9 mouse cellular contexts compared by ENCODE assay signal in the genomic region with DNA sequence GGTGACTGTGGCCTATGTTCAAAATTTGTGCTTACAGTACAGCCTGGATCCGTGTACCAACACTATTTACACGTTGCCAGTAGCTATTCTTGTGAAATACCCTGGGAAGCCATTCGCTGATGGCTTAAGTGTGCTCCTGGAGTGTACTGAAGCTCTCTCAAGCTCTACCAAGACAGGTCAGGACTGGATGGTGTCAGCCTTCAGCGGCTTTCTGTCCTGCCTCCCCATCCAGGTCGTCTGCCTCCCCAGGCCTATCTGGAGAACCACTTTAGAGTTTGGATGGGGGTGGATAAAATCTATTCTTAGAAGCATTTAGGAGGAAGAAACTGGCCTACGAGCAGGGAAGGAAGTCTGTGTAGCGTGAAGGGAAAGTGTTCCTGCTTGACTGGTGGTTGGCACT. TPM values are rescaled to one million over a fixed set of nuclear protein-coding genes. Genes with fewer than 3 reads are reported as not detected.
DNase-seq lines count a peak whose midpoint lies in the region; ATAC-seq and TF ChIP-seq lines count a peak whose summit lies in the region.
"Had no signal": no experiment of that assay in that cellular context is flagged by ENCODE, and none has a peak within 500 bp of the region (broad histone marks: within the 10 kb centered on the region; RNA-seq: fewer than 3 reads in every experiment).

No protein-coding gene starts in this region.

- TF ChIP-seq POLR2A in ES-Bruce4 (IDR thresholded peaks at IDR 0.05; ENCODE audit: insufficient read depth, low read length), result no peak

- WGBS in heart, embryonic 11.5 days (ENCODE audit: insufficient replicate concordance), result 27% methylated on average over 7 of the region's 7 CpGs
- 25% methylated on average over 7 of the region's 7 CpGs for WGBS in liver, postnatal 0 days (ENCODE audit: insufficient replicate concordance)

- H3K27me3 ChIP-seq in ES-Bruce4 (ENCODE audit: control insufficient read depth, insufficient read depth, low read length, poor library complexity, severe bottlenecking), result no peaks in the 10 kb centered on the region
- H3K27me3 ChIP-seq in heart, embryonic 11.5 days (ENCODE audit: control insufficient read depth, insufficient read depth, low read length), result peaks cover 26% of the 10 kb centered on the region
- peaks cover 23% of the 10 kb centered on the region for H3K27me3 ChIP-seq in liver, postnatal 0 days (ENCODE audit: insufficient read depth, low read length)

- no peak for TF ChIP-seq EP300 in ES-Bruce4 (IDR thresholded peaks at IDR 0.05; ENCODE audit: insufficient read depth, low read depth, low read length)
- no peak for TF ChIP-seq EP300 in liver, postnatal 0 days (IDR thresholded peaks at IDR 0.05; ENCODE audit: low read depth)

- TF ChIP-seq CTCF in ES-Bruce4 (IDR thresholded peaks at IDR 0.05; ENCODE audit: low read depth, low read length), result no peak
- no peak for TF ChIP-seq CTCF in liver, postnatal 0 days (IDR thresholded peaks at IDR 0.05; ENCODE audit: low read depth)

- peaks cover 3% of the 10 kb centered on the region for H3K4me1 ChIP-seq in ES-Bruce4 (ENCODE audit: control insufficient read depth, insufficient read depth, low read length)
- H3K4me1 ChIP-seq in heart, embryonic 11.5 days (ENCODE audit: control insufficient read depth, insufficient read depth, low read length), result peaks cover 14% of the 10 kb centered on the region
- H3K4me1 ChIP-seq in liver, postnatal 0 days (ENCODE audit: insufficient read depth), result peaks cover 30% of the 10 kb centered on the region

- H3K4me2 ChIP-seq in heart, embryonic 11.5 days, result peak overlapping the region; percentile 97
- peak overlapping the region; percentile 88; the same call in 1 of the 2 replicates for H3K4me2 ChIP-seq in liver, postnatal 0 days (ENCODE audit: low read depth, low read length)

- H3K27ac ChIP-seq in ES-Bruce4 (ENCODE audit: insufficient read depth, low read length), result no peak overlapping the region
- 0 out of 2 replicates have a peak overlapping the region, but pooled peaks have one; percentile 50 for H3K27ac ChIP-seq in heart, embryonic 11.5 days (ENCODE audit: low read depth, low read length)
- H3K27ac ChIP-seq in liver, postnatal 0 days (ENCODE audit: low read depth), result peak overlapping the region; percentile 69

- intact Hi-C loops in heart, postnatal 14 days (cut with DNase I), result no loop called here

- no peaks in the 10 kb centered on the region for H3K36me3 ChIP-seq in ES-Bruce4 (ENCODE audit: control insufficient read depth, insufficient read depth, low read length, poor library complexity, severe bottlenecking)
- H3K36me3 ChIP-seq in heart, embryonic 11.5 days (ENCODE audit: control insufficient read depth, insufficient read depth, low read length), result no peaks in the 10 kb centered on the region
- no peaks in the 10 kb centered on the region for H3K36me3 ChIP-seq in liver, postnatal 0 days (replicated peaks; ENCODE audit: insufficient read depth, low read length)

- H3K9me3 ChIP-seq in ES-Bruce4 (replicated peaks; ENCODE audit: control insufficient read depth, insufficient read depth, low read length, poor library complexity, severe bottlenecking), result no peaks in the 10 kb centered on the region
- no peaks in the 10 kb centered on the region for H3K9me3 ChIP-seq in heart, embryonic 11.5 days (replicated peaks; ENCODE audit: control insufficient read depth, low read length)
- no peaks in the 10 kb centered on the region for H3K9me3 ChIP-seq in liver, postnatal 0 days (ENCODE audit: low read length)

- no peak overlapping the region for H3K4me3 ChIP-seq in ES-Bruce4 (ENCODE audit: low read depth, low read length)
- no peak overlapping the region for H3K4me3 ChIP-seq in heart, embryonic 11.5 days (ENCODE audit: low read depth, low read length)
- H3K4me3 ChIP-seq in liver, postnatal 0 days (ENCODE audit: low read depth, low read length), result no peak overlapping the region

- peak; percentile 46 to 50 for DNase-seq in heart, adult 18-20 months
- DNase-seq in heart, postnatal 14 days, result no peak
- no peak for DNase-seq in liver, postnatal 0 days
- DNase-seq in embryo, embryonic 10.5 days (ENCODE audit: low spot score), result no peak
- no peak for DNase-seq in layer of hippocampus, adult 11-12 months (ENCODE audit: low spot score)
- no peak for DNase-seq in gastrocnemius, adult 8-10 months (ENCODE audit: low spot score in 2 of 2)

- H3K9ac ChIP-seq in ES-Bruce4 (ENCODE audit: low read depth, poor library complexity, severe bottlenecking), result peak overlapping the region; percentile 76
- no peak overlapping the region for H3K9ac ChIP-seq in heart, embryonic 11.5 days (ENCODE audit: low read depth, low read length)
- H3K9ac ChIP-seq in liver, postnatal 0 days (replicated peaks), result peak overlapping the region; percentile 67

- ATAC-seq in heart, embryonic 11.5 days (replicated peaks; ENCODE audit: insufficient number of reproducible peaks, low FRiP score, low TSS enrichment), result no peak
- peak; percentile 6; the same call in 1 of the 2 replicates for ATAC-seq in liver, postnatal 0 days

RNA-seq across cellular contexts. Expression of gene Ltb4r2, which starts 1.9 kb away (rescaled TPM):
- total RNA-seq in heart, adult 18-20 months (2021), result under 1 TPM; 0.21 to 0.25 TPM
- under 1 TPM; 0.12 to 0.17 TPM for total RNA-seq in heart, postnatal 14 days (2021)
- polyA plus RNA-seq in ES-Bruce4 (2011; ENCODE audit: insufficient read depth, insufficient read length, low read depth, missing spikeins), result 5.3 and 6.8 TPM in 2 replicates
- polyA plus RNA-seq in heart, embryonic 11.5 days (2014; fragmentation: Nextera tagmentation; extraction: Ambion mirVana), result 0.16 and 1.0 TPM in 2 replicates
- 1.8 and 2.1 TPM in 2 replicates for polyA plus RNA-seq in liver, postnatal 0 days (2015; fragmentation: Nextera tagmentation; extraction: Ambion mirVana)
- total RNA-seq in gastrocnemius, adult 8-10 months (2022), result not detected

RNA-seq across cellular contexts. Expression of gene Ltb4r1, which starts 2.6 kb away (rescaled TPM):
- under 1 TPM; 0.25 to 0.41 TPM for total RNA-seq in heart, adult 18-20 months (2021)
- total RNA-seq in heart, postnatal 14 days (2021), result under 1 TPM; 0.37 to 0.60 TPM
- 2.6 and 3.0 TPM in 2 replicates for polyA plus RNA-seq in ES-Bruce4 (2011; ENCODE audit: insufficient read depth, insufficient read length, low read depth, missing spikeins)
- polyA plus RNA-seq in heart, embryonic 11.5 days (2014; fragmentation: Nextera tagmentation; extraction: Ambion mirVana), result 0.11 and 0.21 TPM in 2 replicates
- polyA plus RNA-seq in liver, postnatal 0 days (2015; fragmentation: Nextera tagmentation; extraction: Ambion mirVana), result 21.6 and 22.0 TPM in 2 replicates
- under 1 TPM in 1 of 4 experiments, not detected in 3; 0.27 TPM for total RNA-seq in gastrocnemius, adult 8-10 months (2022)

RNA-seq across cellular contexts. Expression of gene Cideb, which starts 4.9 kb away (rescaled TPM):
- 1 to 10 TPM; 2.0 TPM for total RNA-seq in heart, adult 18-20 months (2021)
- 1 to 10 TPM in 1 of 2 experiments, under 1 TPM in 1; 1.00 to 1.0 TPM for total RNA-seq in heart, postnatal 14 days (2021)
- polyA plus RNA-seq in ES-Bruce4 (2011; ENCODE audit: insufficient read depth, insufficient read length, low read depth, missing spikeins), result not detected in 2 replicates
- 1.4 and 1.7 TPM in 2 replicates for polyA plus RNA-seq in heart, embryonic 11.5 days (2014; fragmentation: Nextera tagmentation; extraction: Ambion mirVana)
- 191 and 192 TPM in 2 replicates for polyA plus RNA-seq in liver, postnatal 0 days (2015; fragmentation: Nextera tagmentation; extraction: Ambion mirVana)
- not detected for total RNA-seq in gastrocnemius, adult 8-10 months (2022)
- total RNA-seq: hematopoietic stem cell, adult 5-6 weeks had no signal

RNA-seq across cellular contexts. Expression of gene Nop9, which starts 17.7 kb away (rescaled TPM):
- 10 to 100 TPM in 1 of 2 experiments, 1 to 10 TPM in 1; 7.7 to 11.9 TPM for total RNA-seq in heart, adult 18-20 months (2021)
- total RNA-seq in heart, postnatal 14 days (2021), result 10 to 100 TPM; 11.2 to 11.4 TPM
- 56.2 and 59.8 TPM in 2 replicates for polyA plus RNA-seq in ES-Bruce4 (2011; ENCODE audit: insufficient read depth, insufficient read length, low read depth, missing spikeins)
- 25.1 and 26.3 TPM in 2 replicates for polyA plus RNA-seq in heart, embryonic 11.5 days (2014; fragmentation: Nextera tagmentation; extraction: Ambion mirVana)
- polyA plus RNA-seq in liver, postnatal 0 days (2015; fragmentation: Nextera tagmentation; extraction: Ambion mirVana), result 13.2 and 14.5 TPM in 2 replicates
- total RNA-seq in gastrocnemius, adult 8-10 months (2022), result 10 to 100 TPM in 2 of 4 experiments, 1 to 10 TPM in 2; 9.4 to 14.8 (median 10.1) TPM

RNA-seq across cellular contexts. Expression of gene Dhrs1, which starts 17.7 kb away (rescaled TPM):
- 10 to 100 TPM; 39.8 to 42.6 TPM for total RNA-seq in heart, adult 18-20 months (2021)
- total RNA-seq in heart, postnatal 14 days (2021), result 10 to 100 TPM; 54.6 to 56.2 TPM
- 34.7 and 38.9 TPM in 2 replicates for polyA plus RNA-seq in ES-Bruce4 (2011; ENCODE audit: insufficient read depth, insufficient read length, low read depth, missing spikeins)
- polyA plus RNA-seq in heart, embryonic 11.5 days (2014; fragmentation: Nextera tagmentation; extraction: Ambion mirVana), result 56.4 and 60.3 TPM in 2 replicates
- 98.6 and 103 TPM in 2 replicates for polyA plus RNA-seq in liver, postnatal 0 days (2015; fragmentation: Nextera tagmentation; extraction: Ambion mirVana)
- 10 to 100 TPM; 26.4 to 37.6 (median 31.6) TPM for total RNA-seq in gastrocnemius, adult 8-10 months (2022)

Comparison
In these comparisons a context has a peak if more than half of its experiments do, and no peak if none do; other contexts are left out.
1. DNase-seq: peak in heart, adult 18-20 months (2 of 2); none in heart, postnatal 14 days (0 of 2), liver, postnatal 0 days (single experiment), embryo, embryonic 10.5 days (single experiment), layer of hippocampus, adult 11-12 months (single experiment) and gastrocnemius, adult 8-10 months (0 of 2).